Mouse (Mus musculus): Measurements from ENCODE around the gene St8sia1. TPM values are rescaled to one million over a fixed set of nuclear protein-coding genes. Genes with fewer than 3 reads are reported as not detected.

Gene St8sia1
- polyA plus RNA-seq, 1 experiment = 2.5 TPM

GRCm38 (mm10) chr6:142995567-142995966 is 31.3 kb upstream of the St8sia1 start:
- no peak overlapping the region for H3K4me3 ChIP-seq (ENCODE audit: control insufficient read depth, low read depth, low read length)
- no peaks in the 10 kb centered on the region for H3K27me3 ChIP-seq (ENCODE audit: control insufficient read depth, insufficient read depth, low read length)
- TF ChIP-seq POLR2A (IDR thresholded peaks at IDR 0.05; ENCODE audit: control insufficient read depth, low read depth, low read length) (no peak), CTCF (IDR thresholded peaks at IDR 0.05; ENCODE audit: control insufficient read depth, insufficient read depth, insufficient replicate concordance, low read depth, low read length) (no peak)
- H3K4me1 ChIP-seq (ENCODE audit: control insufficient read depth, insufficient read depth, low read length) = no peaks in the 10 kb centered on the region
- no peaks in the 10 kb centered on the region for H3K36me3 ChIP-seq (ENCODE audit: control insufficient read depth, insufficient read depth, low read length)
- no peak overlapping the region for H3K27ac ChIP-seq (ENCODE audit: control insufficient read depth, insufficient read depth, low read depth, low read length)

GRCm38 (mm10) chr6:142994821-142995220 is 30.6 kb upstream of the St8sia1 start:
- TF ChIP-seq CTCF (IDR thresholded peaks at IDR 0.05; ENCODE audit: control insufficient read depth, insufficient read depth, insufficient replicate concordance, low read depth, low read length) = no peak
- TF ChIP-seq POLR2A (IDR thresholded peaks at IDR 0.05; ENCODE audit: control insufficient read depth, low read depth, low read length) = no peak
- H3K27ac ChIP-seq (ENCODE audit: control insufficient read depth, insufficient read depth, low read depth, low read length) = no peak overlapping the region
- no peak overlapping the region for H3K4me3 ChIP-seq (ENCODE audit: control insufficient read depth, low read depth, low read length)
- no peaks in the 10 kb centered on the region for H3K36me3 ChIP-seq (ENCODE audit: control insufficient read depth, insufficient read depth, low read length)
- H3K27me3 ChIP-seq (ENCODE audit: control insufficient read depth, insufficient read depth, low read length) = no peaks in the 10 kb centered on the region
- no peaks in the 10 kb centered on the region for H3K4me1 ChIP-seq (ENCODE audit: control insufficient read depth, insufficient read depth, low read length)

DNA sequence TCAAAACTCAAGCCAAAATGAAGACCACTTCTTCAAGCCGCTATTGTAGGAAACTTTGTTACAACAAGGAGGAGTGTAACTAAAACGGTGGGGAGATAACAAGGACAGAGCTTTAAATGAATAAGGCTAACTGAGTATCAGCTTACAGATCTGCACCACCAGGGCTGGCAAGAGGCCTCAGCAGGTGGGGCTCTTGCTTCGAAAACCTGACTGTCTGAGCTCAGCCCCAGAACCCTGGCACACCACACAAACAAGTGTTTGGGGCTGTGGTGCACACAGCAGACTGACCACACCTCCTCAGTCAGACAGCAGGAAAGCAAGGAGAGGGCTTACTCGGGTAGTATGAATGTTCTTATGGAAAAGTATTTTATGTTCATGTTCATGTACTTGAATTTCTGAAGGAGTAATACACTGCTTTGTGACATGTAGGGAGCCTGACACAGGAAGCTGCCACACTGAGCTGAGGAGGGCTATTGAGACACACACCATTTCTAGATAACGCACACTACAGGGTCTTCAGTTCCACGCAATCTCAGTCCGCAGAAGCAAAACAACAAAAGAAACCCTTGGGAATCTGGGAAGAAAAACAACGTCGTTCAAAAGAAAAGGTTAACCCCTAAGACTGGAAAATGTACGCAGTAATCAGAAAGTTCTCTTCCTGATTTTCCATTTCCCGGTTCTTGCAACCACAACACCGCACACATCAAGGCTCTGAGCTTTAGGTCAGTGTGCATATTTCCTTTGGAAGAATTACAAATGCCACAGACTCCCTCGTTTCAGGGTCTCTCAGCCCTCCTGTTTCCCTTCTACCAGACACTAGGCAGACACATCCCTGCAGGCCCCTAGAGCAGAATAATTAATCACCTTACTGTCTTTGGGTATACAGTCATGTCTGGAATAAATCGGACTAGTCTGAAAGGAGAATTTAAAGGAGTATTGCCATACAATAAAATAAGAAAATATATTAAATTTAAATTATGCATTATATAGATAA is 29.8 kb upstream of the St8sia1 start:
- no peak for TF ChIP-seq CTCF (IDR thresholded peaks at IDR 0.05; ENCODE audit: control insufficient read depth, insufficient read depth, insufficient replicate concordance, low read depth, low read length)
- no peak for TF ChIP-seq POLR2A (IDR thresholded peaks at IDR 0.05; ENCODE audit: control insufficient read depth, low read depth, low read length)
- no peaks in the 10 kb centered on the region for H3K27me3 ChIP-seq (ENCODE audit: control insufficient read depth, insufficient read depth, low read length)
- no peak overlapping the region for H3K4me3 ChIP-seq (ENCODE audit: control insufficient read depth, low read depth, low read length)
- H3K36me3 ChIP-seq (ENCODE audit: control insufficient read depth, insufficient read depth, low read length) = no peaks in the 10 kb centered on the region
- no peak overlapping the region for H3K27ac ChIP-seq (ENCODE audit: control insufficient read depth, insufficient read depth, low read depth, low read length)
- no peaks in the 10 kb centered on the region for H3K4me1 ChIP-seq (ENCODE audit: control insufficient read depth, insufficient read depth, low read length)

GRCm38 (mm10) chr6:142992971-142993370 is 28.7 kb upstream of the St8sia1 start:
- Histone ChIP-seq H3K27me3 (ENCODE audit: control insufficient read depth, insufficient read depth, low read length) (no peaks in the 10 kb centered on the region), H3K4me3 (ENCODE audit: control insufficient read depth, low read depth, low read length) (no peak overlapping the region), H3K4me1 (ENCODE audit: control insufficient read depth, insufficient read depth, low read length) (no peaks in the 10 kb centered on the region), H3K27ac (ENCODE audit: control insufficient read depth, insufficient read depth, low read depth, low read length) (no peak overlapping the region), H3K36me3 (ENCODE audit: control insufficient read depth, insufficient read depth, low read length) (no peaks in the 10 kb centered on the region)
- TF ChIP-seq POLR2A (IDR thresholded peaks at IDR 0.05; ENCODE audit: control insufficient read depth, low read depth, low read length) = no peak
- TF ChIP-seq CTCF (IDR thresholded peaks at IDR 0.05; ENCODE audit: control insufficient read depth, insufficient read depth, insufficient replicate concordance, low read depth, low read length) = no peak

DNA sequence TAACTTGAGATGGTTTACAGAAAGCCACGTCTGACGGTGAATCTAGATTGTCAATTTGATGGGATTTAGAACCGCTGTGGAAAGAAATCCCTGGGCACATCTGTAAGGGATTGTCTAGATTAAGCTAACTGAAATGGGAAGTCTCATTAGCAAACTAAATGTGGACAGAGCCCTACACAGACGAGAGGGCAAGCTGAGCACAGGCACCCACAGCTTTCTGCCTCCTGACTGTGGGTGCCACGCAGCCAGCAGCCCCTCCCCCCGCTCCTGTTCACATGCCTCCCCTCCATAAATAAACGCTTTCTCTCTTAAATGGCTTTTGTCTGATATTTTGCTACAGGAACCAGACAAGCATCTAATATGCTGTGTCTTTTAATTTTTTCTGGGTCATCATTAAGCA is 27.8 kb upstream of the St8sia1 start:
- Histone ChIP-seq H3K36me3 (ENCODE audit: control insufficient read depth, insufficient read depth, low read length) (no peaks in the 10 kb centered on the region), H3K27me3 (ENCODE audit: control insufficient read depth, insufficient read depth, low read length) (no peaks in the 10 kb centered on the region), H3K4me1 (ENCODE audit: control insufficient read depth, insufficient read depth, low read length) (no peaks in the 10 kb centered on the region), H3K4me3 (ENCODE audit: control insufficient read depth, low read depth, low read length) (no peak overlapping the region), H3K27ac (ENCODE audit: control insufficient read depth, insufficient read depth, low read depth, low read length) (no peak overlapping the region)
- TF ChIP-seq CTCF (IDR thresholded peaks at IDR 0.05; ENCODE audit: control insufficient read depth, insufficient read depth, insufficient replicate concordance, low read depth, low read length) = no peak
- TF ChIP-seq POLR2A (IDR thresholded peaks at IDR 0.05; ENCODE audit: control insufficient read depth, low read depth, low read length) = no peak

GRCm38 (mm10) chr6:142991391-142992059 is 27.3 kb upstream of the St8sia1 start:
- no peak for TF ChIP-seq POLR2A (IDR thresholded peaks at IDR 0.05; ENCODE audit: control insufficient read depth, low read depth, low read length)
- H3K4me1 ChIP-seq (ENCODE audit: control insufficient read depth, insufficient read depth, low read length) = no peaks in the 10 kb centered on the region
- no peak overlapping the region for H3K4me3 ChIP-seq (ENCODE audit: control insufficient read depth, low read depth, low read length)
- H3K27ac ChIP-seq (ENCODE audit: control insufficient read depth, insufficient read depth, low read depth, low read length) = no peak overlapping the region
- H3K27me3 ChIP-seq (ENCODE audit: control insufficient read depth, insufficient read depth, low read length) = no peaks in the 10 kb centered on the region
- no peaks in the 10 kb centered on the region for H3K36me3 ChIP-seq (ENCODE audit: control insufficient read depth, insufficient read depth, low read length)

- Histone ChIP-seq H3K36me3 (ENCODE audit: control insufficient read depth, insufficient read depth, low read length) (no peaks in the 10 kb centered on the region), H3K4me3 (ENCODE audit: control insufficient read depth, low read depth, low read length) (no peak overlapping the region; the same call in none of the 2 replicates), H3K27me3 (ENCODE audit: control insufficient read depth, insufficient read depth, low read length) (no peaks in the 10 kb centered on the region), H3K27ac (ENCODE audit: control insufficient read depth, insufficient read depth, low read depth, low read length) (no peak overlapping the region), H3K4me1 (ENCODE audit: control insufficient read depth, insufficient read depth, low read length) (no peaks in the 10 kb centered on the region)
- TF ChIP-seq CTCF (IDR thresholded peaks at IDR 0.05; ENCODE audit: control insufficient read depth, insufficient read depth, insufficient replicate concordance, low read depth, low read length) = no peak
- TF ChIP-seq POLR2A (IDR thresholded peaks at IDR 0.05; ENCODE audit: control insufficient read depth, low read depth, low read length) = no peak
These were observed 26.3 kb upstream of the St8sia1 start for GRCm38 (mm10) chr6:142990516-142990915.
